Mouse (Mus musculus) heart, adult 2 months (tissue): ENCODE data around the gene Nhsl1.

Experiments
- CTCF ChIP-seq: fragments of 200-600 bp; IDR thresholded peaks from 2 replicates; pipeline ENCODE4 v1.8.1; 2022; ENCODE audit warnings: antibody characterized with exemption, mild to moderate bottlenecking, moderate library complexity
- POLR2A ChIP-seq: fragments of 200-500 bp; IDR thresholded peaks from 2 replicates; pipeline ENCODE4 v1.6.1; 2011; ENCODE audit warnings: mild to moderate bottlenecking, low read depth, low read length, control low read depth; ENCODE audit not compliant: insufficient read depth

GRCm38 (mm10) chr10:18334734-18335133 is 15.9 kb downstream of the Nhsl1 start:
- no peak for TF ChIP-seq CTCF
- no peak for TF ChIP-seq POLR2A
